ENCODE assay signal across 8 mouse cellular contexts in the genomic region with DNA sequence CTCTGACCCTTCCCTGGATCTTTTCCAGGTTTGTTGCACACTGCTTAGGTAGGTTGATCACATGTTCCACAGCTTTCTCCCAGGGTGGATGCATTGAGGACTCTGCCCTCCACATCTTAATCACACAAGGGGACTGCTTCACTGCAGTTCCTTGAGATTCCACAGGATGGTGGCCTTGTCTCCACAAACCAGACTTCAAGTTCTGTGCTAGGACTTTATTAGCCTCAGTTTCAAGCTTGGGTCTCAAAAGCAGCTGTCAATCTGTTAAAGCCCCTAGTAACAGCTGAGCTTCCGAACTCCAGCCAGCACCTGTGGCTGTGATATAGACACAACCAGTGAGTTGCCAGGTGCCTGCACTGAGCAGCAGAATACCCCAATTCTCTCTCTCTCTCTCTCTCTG.
DNase-seq lines count a peak whose midpoint lies in the region; ATAC-seq and TF ChIP-seq lines count a peak whose summit lies in the region.

No protein-coding gene starts in this region.

- no peak overlapping the region for H3K9ac ChIP-seq in forebrain, embryonic 12.5 days
- no peak overlapping the region for H3K9ac ChIP-seq in hindbrain, embryonic 11.5 days (ENCODE audit: low read depth, low read length)
- no peak overlapping the region for H3K9ac ChIP-seq in lung, embryonic 16.5 days (ENCODE audit: low read length)

- no peak overlapping the region for H3K27ac ChIP-seq in forebrain, embryonic 12.5 days
- H3K27ac ChIP-seq in hindbrain, embryonic 11.5 days (ENCODE audit: low read depth, low read length), result no peak overlapping the region
- no peak overlapping the region for H3K27ac ChIP-seq in layer of hippocampus, adult 2 months
- H3K27ac ChIP-seq in lung, embryonic 16.5 days (ENCODE audit: low read length), result no peak overlapping the region

- ATAC-seq in forebrain, embryonic 12.5 days (ENCODE audit: low FRiP score), result peak; percentile 85; the same call in 1 of the 2 replicates
- 0 out of 2 replicates have a peak, but pooled peaks have one; percentile 51 for ATAC-seq in hindbrain, embryonic 11.5 days (ENCODE audit: low FRiP score)
- ATAC-seq in lung, embryonic 16.5 days (ENCODE audit: low read depth), result peak; percentile 59; the same call in 1 of the 2 replicates
- no peak for ATAC-seq in megakaryocyte progenitor cell, adult 5-6 weeks (replicated peaks; ENCODE audit: poor library complexity)

- H3K4me3 ChIP-seq in E14TG2a.4 (replicated peaks; ENCODE audit: low read length), result no peak overlapping the region
- H3K4me3 ChIP-seq in forebrain, embryonic 12.5 days (replicated peaks), result no peak overlapping the region
- H3K4me3 ChIP-seq in hindbrain, embryonic 11.5 days (ENCODE audit: low read depth, low read length), result no peak overlapping the region
- no peak overlapping the region for H3K4me3 ChIP-seq in layer of hippocampus, adult 2 months
- no peak overlapping the region for H3K4me3 ChIP-seq in lung, embryonic 16.5 days (ENCODE audit: low read length)

- H3K4me1 ChIP-seq in E14TG2a.4 (replicated peaks; ENCODE audit: low read depth, low read length), result no peaks in the 10 kb centered on the region
- no peaks in the 10 kb centered on the region for H3K4me1 ChIP-seq in forebrain, embryonic 12.5 days
- no peaks in the 10 kb centered on the region for H3K4me1 ChIP-seq in hindbrain, embryonic 11.5 days (replicated peaks; ENCODE audit: control insufficient read depth, insufficient read depth, low read length)
- no peaks in the 10 kb centered on the region for H3K4me1 ChIP-seq in lung, embryonic 16.5 days (replicated peaks; ENCODE audit: control insufficient read depth, insufficient read depth, low read length)

- TF ChIP-seq POLR2A in brain, embryonic 14.5 days (IDR thresholded peaks at IDR 0.05; ENCODE audit: borderline replicate concordance, extremely low read depth, insufficient read depth, insufficient read length, poor library complexity, severe bottlenecking), result no peak

- H3K27me3 ChIP-seq in E14TG2a.4 (ENCODE audit: insufficient read depth, low read length), result no peaks in the 10 kb centered on the region
- H3K27me3 ChIP-seq in forebrain, embryonic 12.5 days, result no peaks in the 10 kb centered on the region
- no peaks in the 10 kb centered on the region for H3K27me3 ChIP-seq in hindbrain, embryonic 11.5 days (ENCODE audit: control insufficient read depth, insufficient read depth, low read length)
- no peaks in the 10 kb centered on the region for H3K27me3 ChIP-seq in lung, embryonic 16.5 days (ENCODE audit: control insufficient read depth, insufficient read depth, low read depth, low read length)

- WGBS in forebrain, embryonic 12.5 days, result 16% methylated on average over 1 of the region's 1 CpGs
- 16% methylated on average over 1 of the region's 1 CpGs for WGBS in hindbrain, embryonic 11.5 days
- 12% methylated on average over 1 of the region's 1 CpGs for WGBS in lung, embryonic 16.5 days

- peak; percentile 62 for TF ChIP-seq CTCF in E14TG2a.4 (conservative IDR thresholded peaks at IDR 0.05; ENCODE audit: low read length)
- peak; percentile 81; the same call in 1 of the 2 replicates for TF ChIP-seq CTCF in brain, embryonic 14.5 days (IDR thresholded peaks at IDR 0.05; ENCODE audit: borderline replicate concordance, extremely low read depth, insufficient read depth, insufficient read length)
- TF ChIP-seq CTCF in layer of hippocampus, adult 2 months (conservative IDR thresholded peaks at IDR 0.05), result peak; percentile 97

- peak; percentile 91 for DNase-seq in brain, embryonic 14.5 days (ENCODE audit: low read depth)
- peak; percentile 56 for DNase-seq in hindbrain, embryonic 11.5 days (ENCODE audit: low spot score)
- peak; percentile 52 to 67 for DNase-seq in layer of hippocampus, adult 2 months (ENCODE audit: low spot score in 2 of 2)
- DNase-seq in right cerebral cortex, adult 18-20 months, result peak; percentile 65

- H3K36me3 ChIP-seq in E14TG2a.4 (ENCODE audit: insufficient read depth, low read length), result no peaks in the 10 kb centered on the region
- H3K36me3 ChIP-seq in forebrain, embryonic 12.5 days (replicated peaks), result no peaks in the 10 kb centered on the region
- H3K36me3 ChIP-seq in hindbrain, embryonic 11.5 days (ENCODE audit: control insufficient read depth, insufficient read depth, low read length), result no peaks in the 10 kb centered on the region
- no peaks in the 10 kb centered on the region for H3K36me3 ChIP-seq in lung, embryonic 16.5 days (ENCODE audit: control insufficient read depth, insufficient read depth, low read length)

- H3K4me2 ChIP-seq in forebrain, embryonic 12.5 days, result no peak overlapping the region
- H3K4me2 ChIP-seq in hindbrain, embryonic 11.5 days (replicated peaks; ENCODE audit: low read depth, low read length), result no peak overlapping the region
- no peak overlapping the region for H3K4me2 ChIP-seq in lung, embryonic 16.5 days (ENCODE audit: low read depth, low read length)

- no peaks in the 10 kb centered on the region for H3K9me3 ChIP-seq in E14TG2a.4 (ENCODE audit: low read length)
- H3K9me3 ChIP-seq in forebrain, embryonic 12.5 days, result no peaks in the 10 kb centered on the region
- no peaks in the 10 kb centered on the region for H3K9me3 ChIP-seq in hindbrain, embryonic 11.5 days (ENCODE audit: control insufficient read depth, low read length)
- H3K9me3 ChIP-seq in lung, embryonic 16.5 days (ENCODE audit: control insufficient read depth, low read length), result no peaks in the 10 kb centered on the region
